Mouse (Mus musculus) CH12.LX (cell line): ENCODE measurements around the gene Npw. TPM values are rescaled to one million over a fixed set of nuclear protein-coding genes. Genes with fewer than 3 reads are reported as not detected.

Source experiments
- DNase-seq: peaks from one replicate; pipeline ENCODE4 v3.0.0-alpha.2; 2013; ENCODE audit errors: extremely low read depth
- H3K27ac ChIP-seq: 2 replicates; pipeline ENCODE4 v1.5.1; 2012; ENCODE audit warnings: low read depth, mild to moderate bottlenecking, control low read depth, moderate library complexity; ENCODE audit not compliant: insufficient read depth
- H3K27me3 ChIP-seq: replicated peaks from 2 replicates; pipeline ENCODE3; 2012; ENCODE audit warnings: inconsistent platforms
- H3K36me3 ChIP-seq, 2 experiments: replicated peaks in 1 of 2; 2 replicates each; pipeline versions ENCODE3 to v1.6.1; 2012; ENCODE audit warnings: inconsistent platforms in 1 of 2, low read length in 1 of 2, mild to moderate bottlenecking in 1 of 2, mixed read lengths in 1 of 2, moderate library complexity in 1 of 2; ENCODE audit not compliant: control insufficient read depth in 1 of 2, insufficient read depth in 1 of 2
- H3K4me1 ChIP-seq, 2 experiments: 2 replicates each; pipeline ENCODE4 v1.6.1; 2012; ENCODE audit warnings: inconsistent platforms in 1 of 2, moderate library complexity in 1 of 2; ENCODE audit not compliant: insufficient read depth in 2 of 2, control insufficient read depth in 1 of 2
- H3K4me2 ChIP-seq: 2 replicates; pipeline ENCODE4 v1.6.1; 2012; ENCODE audit warnings: low read depth, mild to moderate bottlenecking, control low read depth; ENCODE audit not compliant: poor library complexity, insufficient read depth, severe bottlenecking
- H3K4me3 ChIP-seq, 3 experiments: fragments of 150-350 bp in 1 of 3; sonication (generic) in 1 of 3; replicated peaks in 1 of 3; 2 replicates each; pipeline versions ENCODE3 to v1.5.1; 2011 to 2012; ENCODE audit warnings: low read depth in 2 of 3, low read length in 2 of 3, mild to moderate bottlenecking in 2 of 3, moderate library complexity in 2 of 3, control low read depth in 1 of 3, improper control_type of control experiment in 1 of 3, inconsistent platforms in 1 of 3, mixed read lengths in 1 of 3; ENCODE audit not compliant: poor library complexity in 1 of 3
- H3K79me2 ChIP-seq: replicated peaks from 2 replicates; pipeline ENCODE4 v1.6.1; 2012; ENCODE audit warnings: mild to moderate bottlenecking, moderate library complexity; ENCODE audit not compliant: control insufficient read depth, poor library complexity, insufficient read depth, severe bottlenecking; ENCODE audit errors: extremely low read depth
- H3K9ac ChIP-seq: 2 replicates; pipeline ENCODE4 v1.6.1; 2012; ENCODE audit warnings: low read depth, mild to moderate bottlenecking, control low read depth, moderate library complexity; ENCODE audit not compliant: insufficient read depth
- H3K9me3 ChIP-seq: replicated peaks from 2 replicates; pipeline ENCODE3; 2012; ENCODE audit warnings: low read length, inconsistent platforms, mixed read lengths
- BHLHE40 ChIP-seq: IDR thresholded peaks from 2 replicates; pipeline ENCODE4 v1.6.1; 2011; ENCODE audit warnings: mild to moderate bottlenecking, low read depth, low read length, improper control_type of control experiment
- CHD1 ChIP-seq: IDR thresholded peaks from 2 replicates; pipeline ENCODE4 v1.6.1; 2012; ENCODE audit warnings: low read depth, low read length, improper control_type of control experiment, inconsistent platforms
- CHD2 ChIP-seq: IDR thresholded peaks from 2 replicates; pipeline ENCODE4 v1.6.1; 2011; ENCODE audit warnings: low read length, improper control_type of control experiment
- ELF1 ChIP-seq: IDR thresholded peaks from 2 replicates; pipeline ENCODE4 v1.6.1; 2014; ENCODE audit warnings: low read depth, mild to moderate bottlenecking, inconsistent platforms, low read length, improper control_type of control experiment
- EP300 ChIP-seq: IDR thresholded peaks from 2 replicates; pipeline ENCODE4 v1.6.1; 2011; ENCODE audit warnings: low read length, improper control_type of control experiment
- HCFC1 ChIP-seq: IDR thresholded peaks from 2 replicates; pipeline ENCODE4 v1.6.1; 2012; ENCODE audit warnings: low read depth, mild to moderate bottlenecking, inconsistent platforms, low read length, improper control_type of control experiment
- IRF4 ChIP-seq: IDR thresholded peaks from 2 replicates; pipeline ENCODE4 v1.6.1; 2014; ENCODE audit warnings: low read depth, mild to moderate bottlenecking, inconsistent platforms, low read length, improper control_type of control experiment
- JUN ChIP-seq: IDR thresholded peaks from 2 replicates; pipeline ENCODE4 v1.6.1; 2011; ENCODE audit warnings: low read depth, mild to moderate bottlenecking, low read length, improper control_type of control experiment, moderate library complexity; ENCODE audit not compliant: insufficient read depth
- MAZ ChIP-seq: IDR thresholded peaks from 2 replicates; pipeline ENCODE4 v1.6.1; 2012; ENCODE audit warnings: low read depth, mild to moderate bottlenecking, inconsistent platforms, low read length, improper control_type of control experiment, moderate library complexity
- MXI1 ChIP-seq: IDR thresholded peaks from 2 replicates; pipeline ENCODE4 v1.6.1; 2011; ENCODE audit warnings: mild to moderate bottlenecking, low read depth, low read length, improper control_type of control experiment
- MYC ChIP-seq: IDR thresholded peaks from 2 replicates; pipeline ENCODE4 v1.6.1; 2011; ENCODE audit warnings: low read depth, mild to moderate bottlenecking, improper control_type of control experiment, low read length
- NELFE ChIP-seq: IDR thresholded peaks from 2 replicates; pipeline ENCODE4 v1.6.1; 2011; ENCODE audit warnings: low read depth, low read length, improper control_type of control experiment
- RAD21 ChIP-seq: IDR thresholded peaks from 2 replicates; pipeline ENCODE4 v1.6.1; 2011; ENCODE audit warnings: low read depth, mild to moderate bottlenecking, low read length, improper control_type of control experiment, moderate library complexity
- SIN3A ChIP-seq: IDR thresholded peaks from 2 replicates; pipeline ENCODE4 v1.6.1; 2012; ENCODE audit warnings: low read length, improper control_type of control experiment, inconsistent platforms
- SMC3 ChIP-seq: IDR thresholded peaks from 2 replicates; pipeline ENCODE4 v1.6.1; 2011; ENCODE audit warnings: low read depth, low read length, improper control_type of control experiment
- TCF12 ChIP-seq: IDR thresholded peaks from 2 replicates; pipeline ENCODE4 v1.6.1; 2014; ENCODE audit warnings: low read depth, mild to moderate bottlenecking, inconsistent platforms, low read length, improper control_type of control experiment
- USF1 ChIP-seq: IDR thresholded peaks from 2 replicates; pipeline ENCODE4 v1.6.1; 2014; ENCODE audit warnings: low read depth, mild to moderate bottlenecking, inconsistent platforms, low read length, improper control_type of control experiment
- USF2 ChIP-seq: conservative IDR thresholded peaks from 2 replicates; pipeline ENCODE4 v1.6.1; 2011; ENCODE audit warnings: low read depth, low read length, improper control_type of control experiment
- ZMIZ1 ChIP-seq: IDR thresholded peaks from 2 replicates; pipeline ENCODE4 v1.6.1; 2012; ENCODE audit warnings: low read depth, mild to moderate bottlenecking, inconsistent platforms, low read length, improper control_type of control experiment
- ZNF384 ChIP-seq: IDR thresholded peaks from 2 replicates; pipeline ENCODE4 v1.6.1; 2012; ENCODE audit warnings: low read depth, low read length, improper control_type of control experiment, inconsistent platforms
- dilution Hi-C: fragments of 300-500 bp; cut with MboI; formaldehyde crosslinking; loops from 2 replicates; pipeline ENCODE4 v1.14.3; 2020; ENCODE audit warnings: low sequenced_read_pairs; ENCODE audit not compliant: extremely low pct_unique_long_range_greater_than_20kb, extremely low pct_ligation_motif_present
- in situ Hi-C: fragments of 300-500 bp; cut with MboI; formaldehyde crosslinking; loops from 3 replicates; pipeline ENCODE4 v1.14.3; 2019; ENCODE audit warnings: low sequenced_read_pairs, low pct_ligation_motif_present, low pct_unique_long_range_greater_than_20kb, mixed read lengths
- polyA plus RNA-seq: library from polyadenylated mRNA; unstranded; fragments of >175 nt; gene quantifications from 2 replicates; pipeline ENCODE4 v1.2.1, GENCODE M21; 2012; ENCODE audit warnings: low read depth; ENCODE audit not compliant: insufficient read length
- total RNA-seq, 2 experiments: library from RNA; depleted of rRNA; stranded (reverse); fragments of 300-350 nt in 1 of 2; fragments of >200 nt in 1 of 2; gene quantifications; 2 replicates each; pipeline ENCODE4 v1.2.3; 2012 to 2014

The Npw gene
- total and polyA plus RNA-seq, 3 experiments, result not detected

DNA sequence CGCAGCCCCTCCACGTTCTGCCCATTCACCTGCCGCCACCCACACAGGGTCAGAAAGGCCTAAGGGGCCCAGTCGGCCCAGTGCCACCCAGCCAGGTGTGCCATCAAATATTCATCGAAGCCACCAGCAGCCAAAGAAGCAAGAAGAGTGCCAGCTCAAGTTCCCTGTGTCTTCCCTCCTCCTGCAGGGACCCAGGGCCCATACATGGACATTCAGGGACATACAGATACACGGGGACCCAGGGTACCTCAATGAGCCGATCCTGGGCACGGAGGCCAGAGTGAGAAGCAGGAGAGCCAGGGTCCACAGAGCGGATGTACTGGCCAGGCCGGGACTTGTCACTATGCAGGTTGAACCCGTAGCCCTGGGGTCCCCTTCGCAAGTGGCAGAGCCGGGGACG lies 16.3 kb downstream of the Npw start:
- no peaks in the 10 kb centered on the region for H3K79me2 ChIP-seq
- no peak overlapping the region for H3K9ac ChIP-seq
- no peak overlapping the region for H3K4me3 ChIP-seq
- no peak overlapping the region for H3K4me2 ChIP-seq
- dilution Hi-C loops, result no loop called here
- H3K27ac ChIP-seq, result no peak overlapping the region
- H3K27me3 ChIP-seq, result no peaks in the 10 kb centered on the region
- DNase-seq, result no peak
- in situ Hi-C loops, result loop anchor here (5.0 kb wide), 1 partner anchor 95 kb away; the partner anchor contains the start of gene Pkd1
- TF ChIP-seq EP300 (no peak), CHD1 (no peak), USF1 (no peak), TCF12 (no peak), MAZ (no peak)
- H3K9me3 ChIP-seq, result no peaks in the 10 kb centered on the region
- H3K4me1 ChIP-seq, result peaks cover 8 to 44% of the 10 kb centered on the region in 2 experiments
- peaks cover 0 to 34% of the 10 kb centered on the region in 2 experiments for H3K36me3 ChIP-seq

DNA sequence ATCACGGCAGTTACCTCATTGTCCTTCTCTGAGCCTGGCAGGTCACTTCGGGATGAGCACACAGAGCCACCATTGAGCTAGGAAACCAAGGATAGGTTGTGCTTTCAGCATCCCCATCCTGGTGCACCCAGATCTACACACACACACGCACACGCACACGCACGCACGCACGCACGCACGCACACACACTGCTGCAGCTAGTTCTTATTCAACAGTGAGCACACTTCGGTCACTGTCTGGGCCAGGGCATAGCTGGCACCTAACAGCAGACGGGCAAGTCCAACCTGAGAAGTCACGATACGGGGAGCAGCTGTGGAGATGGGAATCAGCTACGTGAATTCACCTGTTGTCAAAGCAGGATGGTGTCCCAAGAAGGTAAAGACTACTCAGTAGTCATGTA lies 17.7 kb downstream of the Npw start:
- H3K9ac ChIP-seq, result no peak overlapping the region
- H3K9me3 ChIP-seq, result no peaks in the 10 kb centered on the region
- H3K4me3 ChIP-seq, result no peak overlapping the region
- no peak overlapping the region for H3K4me2 ChIP-seq
- H3K4me1 ChIP-seq, result peaks cover 7 to 48% of the 10 kb centered on the region in 2 experiments
- H3K79me2 ChIP-seq, result no peaks in the 10 kb centered on the region
- dilution Hi-C loops, result no loop called here
- in situ Hi-C loops, result loop anchor here (5.0 kb wide), 1 partner anchor 93 kb away; the partner anchor contains the start of gene Pkd1
- no peak overlapping the region for H3K27ac ChIP-seq
- DNase-seq, result no peak
- TF ChIP-seq MAZ, result no peak
- TF ChIP-seq USF1, result no peak
- TF ChIP-seq MYC, result no peak
- TF ChIP-seq NELFE, result no peak
- no peak for TF ChIP-seq MXI1
- TF ChIP-seq ZNF384, result no peak
- no peak for TF ChIP-seq CHD2
- no peak for TF ChIP-seq CHD1
- TF ChIP-seq SMC3, result no peak
- no peak for TF ChIP-seq USF2
- no peak for TF ChIP-seq TCF12
- no peaks in the 10 kb centered on the region for H3K27me3 ChIP-seq
- peaks cover 0 to 42% of the 10 kb centered on the region in 2 experiments for H3K36me3 ChIP-seq

DNA sequence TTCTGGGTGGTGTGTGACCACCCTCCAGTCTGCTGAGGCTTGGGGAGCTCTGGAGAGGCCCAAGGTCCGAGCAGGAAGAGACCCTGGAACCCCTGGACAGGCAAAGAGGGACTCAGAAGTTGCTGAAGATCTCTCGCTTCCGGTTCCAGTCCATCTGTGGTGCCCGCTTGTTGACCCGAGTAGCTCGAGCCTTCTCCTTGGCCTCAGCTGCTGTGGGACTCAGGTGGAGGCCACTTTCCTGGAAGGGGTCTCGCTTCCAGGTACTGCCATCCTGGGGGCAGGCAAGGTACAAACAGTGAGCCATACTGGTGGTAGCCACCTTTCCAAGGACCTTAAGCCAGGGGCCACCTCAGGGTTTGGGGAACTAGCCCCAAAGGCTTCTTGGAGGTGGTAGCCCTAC lies 18.1 kb downstream of the Npw start:
- peaks cover 2 to 48% of the 10 kb centered on the region in 2 experiments for H3K4me1 ChIP-seq
- peaks cover 0 to 46% of the 10 kb centered on the region in 2 experiments for H3K36me3 ChIP-seq
- H3K27ac ChIP-seq, result no peak overlapping the region
- no peak for TF ChIP-seq NELFE
- TF ChIP-seq RAD21, result no peak
- no peak for TF ChIP-seq BHLHE40
- TF ChIP-seq ZMIZ1, result no peak
- TF ChIP-seq IRF4, result no peak
- no peak for TF ChIP-seq ELF1
- no peak for TF ChIP-seq SIN3A
- TF ChIP-seq HCFC1, result no peak
- no peak for TF ChIP-seq USF1
- TF ChIP-seq JUN, result no peak
- TF ChIP-seq CHD1, result no peak
- no peak for TF ChIP-seq TCF12
- no peak for TF ChIP-seq USF2
- dilution Hi-C loops, result no loop called here
- H3K79me2 ChIP-seq, result no peaks in the 10 kb centered on the region
- H3K9ac ChIP-seq, result no peak overlapping the region
- in situ Hi-C loops, result loop anchor here (5.0 kb wide), 1 partner anchor 93 kb away; the partner anchor contains the start of gene Pkd1
- H3K27me3 ChIP-seq, result no peaks in the 10 kb centered on the region
- H3K4me3 ChIP-seq, result no peak overlapping the region
- H3K9me3 ChIP-seq, result no peaks in the 10 kb centered on the region
- DNase-seq, result no peak
- no peak overlapping the region for H3K4me2 ChIP-seq
